Mouse (Mus musculus) limb, embryonic 14.5 days (tissue): ENCODE results near the gene Mrpl52. TPM values are rescaled to one million over a fixed set of nuclear protein-coding genes. Genes with fewer than 3 reads are reported as not detected.

Experiments
- ATAC-seq: fragments of 200-750 bp; cut with Nextera tagmentation; 2 replicates; pipeline ENCODE4 v1.8.0; 2017; ENCODE audit warnings: low read depth, moderate number of reproducible peaks, moderate TSS enrichment; ENCODE audit not compliant: low FRiP score
- DNase-seq: peaks from one replicate; pipeline ENCODE4 v3.0.0-alpha.2; 2015; ENCODE audit warnings: low spot score
- H3K27ac ChIP-seq: fragments of 300-500 bp; sonication (generic); replicated peaks from 2 replicates; pipeline ENCODE4 v1.5.1; 2014; ENCODE audit warnings: low read depth, mild to moderate bottlenecking, low read length, moderate library complexity, mixed read lengths
- H3K27me3 ChIP-seq: fragments of 300-500 bp; sonication (generic); 2 replicates; pipeline ENCODE4 v1.6.1; 2014; ENCODE audit warnings: low read length, mixed read lengths; ENCODE audit not compliant: control insufficient read depth, insufficient read depth
- H3K36me3 ChIP-seq: fragments of 300-500 bp; sonication (generic); 2 replicates; pipeline ENCODE4 v1.6.1; 2014; ENCODE audit warnings: mild to moderate bottlenecking, low read length, moderate library complexity, mixed read lengths; ENCODE audit not compliant: control insufficient read depth, insufficient read depth
- H3K4me1 ChIP-seq: fragments of 300-500 bp; sonication (generic); 2 replicates; pipeline ENCODE4 v1.6.1; 2014; ENCODE audit warnings: antibody characterized with exemption, low read length, mixed read lengths; ENCODE audit not compliant: control insufficient read depth, insufficient read depth
- H3K4me2 ChIP-seq: fragments of 300-500 bp; sonication (generic); replicated peaks from 2 replicates; pipeline ENCODE4 v1.6.1; 2014; ENCODE audit warnings: low read depth, mild to moderate bottlenecking, low read length, moderate library complexity; ENCODE audit not compliant: severe bottlenecking
- H3K4me3 ChIP-seq: fragments of 300-500 bp; sonication (generic); replicated peaks from 2 replicates; pipeline ENCODE4 v1.5.1; 2014; ENCODE audit warnings: low read length
- H3K9ac ChIP-seq: fragments of 300-500 bp; sonication (generic); 2 replicates; pipeline ENCODE4 v1.6.1; 2014; ENCODE audit warnings: mild to moderate bottlenecking, low read depth, low read length, moderate library complexity; ENCODE audit not compliant: severe bottlenecking
- H3K9me3 ChIP-seq: fragments of 300-500 bp; sonication (generic); 2 replicates; pipeline ENCODE4 v1.6.1; 2016; ENCODE audit warnings: low read length; ENCODE audit not compliant: control insufficient read depth
- POLR2A ChIP-seq: fragments of 200-500 bp; IDR thresholded peaks from 2 replicates; pipeline ENCODE4 v1.8.0; 2012; ENCODE audit warnings: inconsistent platforms, mild to moderate bottlenecking, moderate library complexity, borderline replicate concordance; ENCODE audit not compliant: insufficient read depth, insufficient read length; ENCODE audit errors: extremely low read depth
- WGBS: fragments of 180-500 bp; shearing (Covaris S2); extraction: QIAGEN DNeasy Blood & Tissue Kit; methylation state at CpG from one replicate; pipeline ENCODE4 v1.1.7; 2014; 5-methylcytosine and 5-hydroxymethylcytosine counted together
- polyA plus RNA-seq, 2 experiments: library from polyadenylated mRNA; depleted of rRNA in 1 of 2; stranded (reverse) in 1 of 2; unstranded in 1 of 2; fragments of >200 nt; fragmentation: Nextera tagmentation in 1 of 2; extraction: Ambion mirVana in 1 of 2; gene quantifications; 2 replicates each; pipeline versions ENCODE4 v1.2.1 to v1.2.3; 2012 to 2014

Gene Mrpl52
- 167 and 216 TPM in 2 replicates for polyA plus RNA-seq (2012; rRNA removed)
- polyA plus RNA-seq (2014; fragmentation: Nextera tagmentation; extraction: Ambion mirVana) = 228 and 265 TPM in 2 replicates

- TF ChIP-seq POLR2A = peak; percentile 59; the same call in 1 of the 2 replicates
- H3K36me3 ChIP-seq = peaks cover 9% of the 10 kb centered on the region; the same call in 1 of the 2 replicates
- H3K4me2 ChIP-seq = peak within 1 kb of the TSS; percentile 46
- peaks cover 21% of the 10 kb centered on the region for H3K4me1 ChIP-seq
- WGBS = under 1% methylated on average over 40 of the region's 48 CpGs
- H3K9ac ChIP-seq = peak within 1 kb of the TSS; percentile 73
- ATAC-seq (peak; percentile 73), DNase-seq (peak; percentile 95)
- peak within 1 kb of the TSS; percentile 77 for H3K4me3 ChIP-seq
- H3K27ac ChIP-seq = peak within 1 kb of the TSS; percentile 86
- H3K9me3 ChIP-seq = no peaks in the 10 kb centered on the region
- H3K27me3 ChIP-seq = no peaks in the 10 kb centered on the region
These were observed at the start of gene Mrpl52 for GRCm38 (mm10) chr14:54426689-54427398. Gene Mrpl52 (plus strand): TSS chr14:54426909.

GRCm38 (mm10) chr14:54377166-54377565 lies 49.5 kb upstream of the Mrpl52 start:
- H3K4me1 ChIP-seq = no peaks in the 10 kb centered on the region
- no peak overlapping the region for H3K4me3 ChIP-seq
- H3K9me3 ChIP-seq = no peaks in the 10 kb centered on the region
- H3K27ac ChIP-seq = no peak overlapping the region
- 84% methylated on average over 6 of the region's 6 CpGs for WGBS
- DNase-seq = no peak
- H3K4me2 ChIP-seq = no peak overlapping the region
- no peak for ATAC-seq
- H3K9ac ChIP-seq = no peak overlapping the region
- H3K27me3 ChIP-seq = no peaks in the 10 kb centered on the region
- no peak for TF ChIP-seq POLR2A
- no peaks in the 10 kb centered on the region for H3K36me3 ChIP-seq

GRCm38 (mm10) chr14:54379571-54379970 lies 47.1 kb upstream of the Mrpl52 start:
- Histone ChIP-seq H3K27me3 (no peaks in the 10 kb centered on the region), H3K4me2 (no peak overlapping the region), H3K9ac (no peak overlapping the region), H3K36me3 (no peaks in the 10 kb centered on the region), H3K27ac (no peak overlapping the region), H3K9me3 (no peaks in the 10 kb centered on the region), H3K4me3 (no peak overlapping the region), H3K4me1 (peaks cover 3% of the 10 kb centered on the region; the same call in 1 of the 2 replicates)
- DNase-seq (no peak), ATAC-seq (no peak)
- no peak for TF ChIP-seq POLR2A
- 58% methylated on average over 13 of the region's 13 CpGs for WGBS

GRCm38 (mm10) chr14:54380616-54381015 lies 46.1 kb upstream of the Mrpl52 start:
- H3K9ac ChIP-seq = no peak overlapping the region
- H3K36me3 ChIP-seq = no peaks in the 10 kb centered on the region
- no peak overlapping the region for H3K4me3 ChIP-seq
- no peak overlapping the region for H3K27ac ChIP-seq
- H3K4me1 ChIP-seq = peaks cover 3% of the 10 kb centered on the region; the same call in 1 of the 2 replicates
- no peak for TF ChIP-seq POLR2A
- H3K27me3 ChIP-seq = no peaks in the 10 kb centered on the region
- H3K4me2 ChIP-seq = no peak overlapping the region
- ATAC-seq = no peak
- WGBS = 68% methylated on average over 4 of the region's 4 CpGs
- H3K9me3 ChIP-seq = no peaks in the 10 kb centered on the region
- DNase-seq = no peak

- no peak for TF ChIP-seq POLR2A
- H3K27ac ChIP-seq = no peak overlapping the region
- 76% methylated on average over 10 of the region's 10 CpGs for WGBS
These were observed 44.9 kb upstream of the Mrpl52 start for GRCm38 (mm10) chr14:54381816-54382215.

More at GRCm38 (mm10) chr14:54381816-54382215, 44.9 kb upstream of the Mrpl52 start:
- H3K4me3 ChIP-seq = no peak overlapping the region
- no peaks in the 10 kb centered on the region for H3K27me3 ChIP-seq
- no peaks in the 10 kb centered on the region for H3K9me3 ChIP-seq
- ATAC-seq (no peak), DNase-seq (no peak)
- H3K36me3 ChIP-seq = no peaks in the 10 kb centered on the region
- peaks cover 3% of the 10 kb centered on the region; the same call in 1 of the 2 replicates for H3K4me1 ChIP-seq
- H3K4me2 ChIP-seq = no peak overlapping the region
- no peak overlapping the region for H3K9ac ChIP-seq
